Mouse (Mus musculus) CH12F3 (cell line): ENCODE results near the gene Npas1.

Experiments used
- in situ Hi-C: fragments of 300-500 bp; cut with MboI; formaldehyde crosslinking; loops from 2 replicates; pipeline ENCODE4 v1.14.3; 2020; ENCODE audit warnings: low sequenced_read_pairs

The Npas1 gene

DNA sequence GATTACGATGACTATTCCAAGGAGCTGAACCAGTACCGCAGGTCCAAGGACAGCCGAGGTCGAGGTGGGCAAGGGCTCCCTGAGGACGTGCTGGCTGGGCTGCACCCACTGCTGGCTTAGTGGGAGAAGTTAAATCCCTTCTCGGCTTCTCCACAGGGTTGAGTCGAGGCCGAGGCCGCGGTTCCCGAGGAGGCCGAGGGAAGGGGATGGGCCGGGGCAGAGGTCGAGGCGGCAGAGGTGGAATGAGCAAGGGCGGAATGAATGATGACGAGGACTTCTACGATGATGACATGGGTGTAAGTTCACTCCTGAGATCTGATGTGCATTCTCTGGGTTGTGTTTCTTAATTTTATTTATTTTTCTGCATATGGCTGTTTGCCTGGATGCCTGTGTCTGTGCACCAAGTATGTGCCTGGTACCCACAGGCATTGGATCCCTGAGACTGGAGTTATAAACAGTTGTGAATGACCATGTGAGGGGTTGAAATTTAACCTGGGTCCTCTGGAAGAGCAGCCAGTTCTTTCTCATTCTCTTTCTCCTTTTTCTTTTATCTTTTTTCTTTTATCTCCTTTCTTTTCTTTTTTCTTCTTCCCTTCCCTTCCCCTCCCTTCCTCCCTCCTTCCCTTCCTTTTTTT lies 55.2 kb downstream of the Npas1 start:
- in situ Hi-C loops = no loop called here

DNA sequence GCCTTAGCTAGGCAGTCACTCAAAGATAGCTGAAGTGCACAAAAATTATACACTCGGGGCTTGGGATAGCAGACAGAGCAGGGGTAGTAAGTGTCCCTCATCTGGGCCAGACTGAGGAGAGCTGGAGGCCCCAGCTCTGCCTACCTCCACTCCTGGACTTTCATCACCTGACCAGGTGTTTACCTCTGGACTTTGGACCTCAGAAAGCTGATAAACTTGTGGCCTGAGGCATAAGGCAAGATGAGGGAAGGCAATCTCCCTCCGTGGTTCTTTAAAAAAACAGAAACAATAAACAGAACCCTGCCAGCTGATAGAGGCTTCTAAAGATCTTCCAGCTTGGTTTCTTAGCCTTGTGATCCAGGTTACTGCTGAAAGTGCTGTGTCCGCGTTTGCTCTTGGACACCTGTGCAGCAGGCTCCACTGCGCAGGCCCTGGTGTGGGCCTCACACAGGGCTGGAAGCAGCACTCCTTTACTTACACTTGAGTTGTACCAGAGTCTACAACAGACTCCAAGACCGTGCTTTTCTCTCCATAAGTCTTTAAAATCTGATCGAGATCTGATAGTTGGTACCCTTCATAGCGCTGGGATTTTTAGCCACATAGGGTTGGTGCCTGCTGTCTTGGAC lies 56.9 kb downstream of the Npas1 start:
- in situ Hi-C loops = no loop called here

- in situ Hi-C loops = no loop called here
Measured at GRCm38 (mm10) chr7:16418713-16419112, 58.8 kb downstream of the Npas1 start.

- in situ Hi-C loops = no loop called here
Measured at GRCm38 (mm10) chr7:16417141-16417771, 60.3 kb downstream of the Npas1 start.

DNA sequence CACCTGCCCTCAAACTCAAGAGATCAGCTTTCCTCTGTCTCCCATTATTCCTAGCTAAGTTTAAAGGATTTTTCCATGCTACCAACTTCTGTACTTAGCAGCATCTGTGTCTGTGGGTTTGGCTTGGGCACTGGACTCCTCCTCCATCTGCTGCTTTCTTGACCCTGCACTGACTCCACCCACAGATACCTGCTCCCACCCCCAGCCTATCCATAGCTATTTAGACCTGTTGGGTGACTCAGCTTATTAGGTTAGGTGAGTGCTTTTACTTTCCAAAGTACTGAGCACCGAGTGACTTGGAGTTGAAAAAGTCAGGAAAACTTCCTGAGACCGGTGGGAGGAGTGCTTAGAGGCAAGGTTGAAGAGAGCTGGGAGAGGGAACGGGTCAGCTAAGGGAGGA lies 62.1 kb downstream of the Npas1 start:
- in situ Hi-C loops = no loop called here

DNA sequence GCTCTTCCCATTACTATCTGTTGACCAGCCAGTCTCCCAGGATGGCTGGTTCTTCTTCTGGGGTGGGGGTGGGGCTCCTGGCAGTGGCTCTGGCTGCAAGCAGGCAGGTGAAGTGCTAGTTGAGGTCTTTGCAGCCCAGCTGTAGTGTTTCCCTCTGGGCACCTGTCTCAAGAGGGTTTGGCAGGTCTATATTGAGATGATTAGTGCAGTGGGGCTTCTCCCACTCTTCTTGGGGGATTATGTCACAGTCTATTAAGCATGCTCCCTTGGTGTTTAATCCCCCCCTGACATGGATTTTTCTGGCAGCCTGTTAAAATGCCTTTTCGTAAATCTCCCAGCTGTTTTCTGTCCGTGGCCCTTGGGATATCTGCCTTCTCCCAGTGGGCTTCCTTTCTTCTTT lies 64.6 kb downstream of the Npas1 start:
- in situ Hi-C loops = no loop called here

DNA sequence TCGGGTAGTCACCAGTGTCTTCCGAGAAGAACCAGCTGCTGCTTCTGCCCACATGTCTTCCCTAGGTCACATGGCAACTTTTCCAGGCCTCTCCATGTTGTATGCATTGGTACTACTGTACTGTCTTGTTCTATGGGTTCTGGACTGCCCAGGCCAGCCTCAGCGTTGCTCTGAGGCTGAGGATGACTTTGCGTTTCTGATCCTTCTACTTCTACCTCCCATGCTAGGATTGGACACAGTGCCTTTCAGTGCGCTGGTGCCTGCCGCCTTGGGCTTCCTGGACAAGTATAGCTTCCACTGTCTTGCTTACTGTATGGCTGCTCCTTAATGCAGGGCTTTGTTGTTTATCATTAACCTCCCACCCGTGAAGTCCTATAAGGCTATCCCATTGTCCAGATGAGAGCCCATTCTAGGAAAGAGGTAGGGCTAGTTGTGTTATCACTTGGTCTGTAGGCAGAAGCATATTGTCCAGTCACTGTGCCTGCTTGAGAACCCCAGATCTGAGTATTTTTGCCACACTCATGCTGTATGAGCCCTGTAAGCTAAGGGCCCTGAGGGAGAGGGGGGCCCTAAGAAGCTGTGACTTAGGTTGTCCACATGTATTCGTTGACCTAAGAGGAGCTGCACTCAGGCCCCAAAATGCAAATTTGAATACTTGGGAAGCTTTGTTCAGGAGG lies 65.2 kb downstream of the Npas1 start:
- in situ Hi-C loops = no loop called here

- in situ Hi-C loops = no loop called here
Measured at GRCm38 (mm10) chr7:16411100-16411499, 66.4 kb downstream of the Npas1 start.

GRCm38 (mm10) chr7:16406978-16407377 lies 70.5 kb downstream of the Npas1 start:
- in situ Hi-C loops = no loop called here
